Mouse (Mus musculus): ENCODE data around the gene Cdca3.

- no peak for TF ChIP-seq CTCF (IDR thresholded peaks at IDR 0.05; ENCODE audit: control insufficient read depth, insufficient read depth, low read length)
- no peak for TF ChIP-seq POLR2A (IDR thresholded peaks at IDR 0.05; ENCODE audit: borderline replicate concordance, control insufficient read depth, low read depth, low read length)
Measured at GRCm38 (mm10) chr6:124814858-124815774, 14.2 kb upstream of the Cdca3 start.
